Mouse (Mus musculus): ENCODE data around the gene Hagh. TPM values are rescaled to one million over a fixed set of nuclear protein-coding genes. Genes with fewer than 3 reads are reported as not detected.

Hagh gene
- total RNA-seq (2023): 33.1 TPM

DNA sequence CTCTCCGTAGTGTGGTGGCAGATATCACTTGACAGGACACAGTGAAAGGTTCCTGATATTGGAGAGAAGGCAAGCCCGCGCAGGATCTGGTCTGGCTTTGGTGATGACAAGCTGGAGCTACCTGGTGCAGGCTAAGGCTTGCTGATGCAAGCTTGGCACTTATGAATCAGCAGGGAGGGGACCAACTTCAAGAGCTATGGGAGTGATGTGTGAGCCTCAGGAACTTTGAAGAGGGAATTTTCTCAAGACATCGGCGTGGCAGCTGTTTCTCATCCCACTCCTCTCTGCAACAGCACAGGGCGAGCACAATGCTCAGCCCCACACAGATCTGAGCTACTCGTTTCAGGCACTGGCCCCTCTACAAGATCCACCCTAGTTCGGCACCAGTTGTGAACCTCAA lies at the start of gene Hagh:
Gene Hagh, plus strand, starts transcription at position 302 of the 400 bp plus-strand sequence.

DNA sequence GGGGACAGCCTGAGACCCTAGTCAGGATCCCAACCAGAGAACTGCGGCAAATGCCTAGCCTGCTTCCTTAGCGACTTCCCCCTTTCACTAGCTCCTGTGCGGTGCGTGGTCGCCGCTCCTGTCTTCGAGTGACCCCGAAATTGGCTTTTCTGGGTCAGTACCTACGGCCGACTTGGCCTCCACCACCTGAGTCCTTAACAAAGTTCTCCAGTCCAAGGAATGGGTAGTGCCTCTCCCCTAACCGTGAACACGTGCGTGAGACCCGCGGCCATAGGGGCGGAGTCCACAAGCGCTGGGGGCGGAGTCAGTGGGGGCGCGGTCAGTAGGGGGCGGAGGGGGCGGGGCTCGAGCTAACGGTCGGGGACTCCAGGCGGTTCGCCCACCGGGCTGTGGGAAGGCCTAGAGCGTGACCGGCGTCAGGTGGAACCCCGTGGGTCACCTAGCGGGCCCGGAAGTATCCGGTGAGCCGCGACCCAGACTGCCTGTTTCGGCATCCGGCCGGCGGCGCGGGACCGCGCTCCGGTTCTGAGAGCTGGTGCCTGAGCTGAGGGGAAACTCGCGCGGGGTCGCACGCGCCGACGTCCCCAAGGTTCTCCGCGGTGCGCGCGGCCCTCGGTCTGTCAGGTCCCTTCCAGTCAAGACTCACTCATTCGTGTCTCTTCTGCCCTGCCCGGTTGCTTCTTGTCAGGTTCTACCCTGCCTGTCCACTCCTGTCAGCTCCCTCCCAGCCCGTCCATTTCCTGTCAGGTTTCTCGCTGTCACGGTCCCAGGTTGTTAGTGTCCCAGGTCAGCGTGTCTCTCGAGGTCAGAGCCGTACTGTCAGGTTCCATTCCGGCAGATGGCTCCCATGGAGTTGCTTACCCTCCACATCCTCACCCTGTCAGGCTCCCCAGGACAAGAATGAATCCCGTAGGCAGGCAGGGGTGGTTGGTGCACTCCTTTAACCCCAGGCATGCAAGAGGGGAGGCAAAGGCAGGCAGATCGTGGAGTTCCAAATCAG lies 35.7 kb upstream of the Hagh start, which contains the start of gene Meiob:
Gene Meiob, plus strand, starts transcription at position 338 of the 1,000 bp plus-strand sequence.

DNA sequence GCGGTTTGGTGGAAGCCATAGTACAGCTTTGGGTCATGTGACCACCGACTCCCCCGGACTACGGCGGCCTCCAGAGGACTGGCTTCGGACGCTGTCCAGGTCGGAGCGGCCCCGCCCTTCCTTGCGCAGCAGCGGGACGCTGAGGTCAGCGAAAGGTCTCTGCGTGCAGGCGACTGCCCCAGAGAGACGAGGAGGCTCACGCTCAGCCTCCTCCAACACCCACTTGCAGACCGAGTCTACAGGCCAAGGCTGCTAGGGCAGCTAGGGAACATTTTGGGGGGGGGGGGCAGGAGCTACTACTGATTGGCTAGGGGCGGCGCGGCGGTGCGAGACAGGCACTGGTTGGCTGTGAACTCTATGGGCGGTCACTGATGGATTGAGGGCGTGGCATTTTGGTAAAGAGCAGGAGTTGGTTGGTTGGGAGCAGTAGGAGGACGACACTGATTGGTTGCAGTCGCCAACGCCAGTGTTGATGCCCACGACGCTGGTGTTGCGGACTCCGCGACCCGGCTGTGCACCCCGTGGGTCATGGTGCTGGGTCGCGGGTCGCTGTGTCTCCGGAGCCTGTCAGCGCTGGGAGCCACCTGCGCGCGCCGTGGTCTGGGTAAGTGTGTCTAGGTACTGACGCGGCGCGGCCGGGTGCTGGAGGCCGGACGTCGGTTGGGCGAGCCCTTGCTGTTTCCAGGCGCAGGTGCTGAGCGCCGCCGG lies 10.3 kb downstream of the Hagh start, which contains the start of gene Fahd1:
Gene Fahd1, minus strand, starts transcription at position 300 of the 708 bp plus-strand sequence.

DNA sequence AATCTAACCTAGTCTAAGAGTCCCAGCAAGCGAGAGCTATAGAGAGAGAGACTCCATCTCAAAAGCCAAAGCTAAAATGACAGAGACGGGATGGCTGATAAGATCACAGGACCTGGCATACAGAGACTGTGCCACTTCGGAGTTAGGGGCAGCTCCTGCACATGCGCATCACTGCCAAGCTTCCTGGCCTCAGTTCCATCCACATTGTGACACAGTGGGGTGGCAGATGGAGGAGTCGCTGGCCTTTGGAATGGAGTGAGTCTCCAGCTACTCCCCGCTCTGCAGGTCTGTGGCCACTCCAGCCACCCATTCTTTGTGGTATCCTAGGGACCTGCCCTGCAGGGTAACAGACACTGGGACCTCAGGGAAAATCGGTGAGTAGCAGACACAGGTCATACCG lies 25.8 kb downstream of the Hagh start, which contains the start of gene Igfals:
Gene Igfals, plus strand, starts transcription at position 222 of the 400 bp plus-strand sequence.

DNA sequence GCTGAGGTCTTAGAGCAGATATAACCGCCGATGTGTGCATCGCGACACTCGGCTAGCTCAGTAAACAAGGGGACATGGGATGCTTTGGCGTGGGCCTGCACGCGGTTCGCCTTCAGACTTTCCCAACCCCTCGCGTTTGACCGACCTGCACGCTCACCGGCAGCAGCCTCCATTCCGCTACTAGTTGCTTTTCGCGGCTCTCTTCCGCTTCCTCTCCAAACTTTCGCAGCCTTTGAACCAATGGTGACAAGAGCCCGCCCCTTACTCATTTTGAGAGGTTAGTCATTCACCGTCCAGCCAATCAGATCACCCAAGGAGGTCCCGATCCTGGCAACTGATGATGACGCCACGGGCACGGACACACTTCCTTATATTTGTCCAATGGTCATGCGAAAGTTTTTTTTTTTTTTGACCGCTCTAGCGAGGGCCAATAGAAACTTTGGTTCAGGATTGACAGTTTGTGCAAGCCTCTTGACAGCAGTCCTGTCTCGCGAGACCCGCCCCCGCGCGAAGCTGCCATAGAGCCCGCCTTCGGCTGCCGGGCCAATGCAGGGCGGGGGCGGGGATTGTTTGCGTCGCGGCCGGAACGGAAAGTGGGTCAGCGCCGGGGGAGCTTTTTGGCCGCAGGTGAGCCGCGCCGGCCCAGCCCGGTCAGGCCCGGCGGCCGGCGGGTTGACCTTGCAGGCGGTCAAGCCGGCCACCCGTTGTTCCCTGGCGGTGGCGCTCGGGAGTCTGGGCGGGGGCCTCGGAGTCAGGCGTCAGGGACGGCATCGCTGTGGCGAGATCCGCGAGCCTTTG lies 46.4 kb downstream of the Hagh start, which contains the start of the genes Nubp2 and Spsb3:
Gene Nubp2, minus strand, starts transcription at position 216 of the 798 bp plus-strand sequence.
Gene Spsb3, plus strand, starts transcription at position 510 of the 798 bp plus-strand sequence.

DNA sequence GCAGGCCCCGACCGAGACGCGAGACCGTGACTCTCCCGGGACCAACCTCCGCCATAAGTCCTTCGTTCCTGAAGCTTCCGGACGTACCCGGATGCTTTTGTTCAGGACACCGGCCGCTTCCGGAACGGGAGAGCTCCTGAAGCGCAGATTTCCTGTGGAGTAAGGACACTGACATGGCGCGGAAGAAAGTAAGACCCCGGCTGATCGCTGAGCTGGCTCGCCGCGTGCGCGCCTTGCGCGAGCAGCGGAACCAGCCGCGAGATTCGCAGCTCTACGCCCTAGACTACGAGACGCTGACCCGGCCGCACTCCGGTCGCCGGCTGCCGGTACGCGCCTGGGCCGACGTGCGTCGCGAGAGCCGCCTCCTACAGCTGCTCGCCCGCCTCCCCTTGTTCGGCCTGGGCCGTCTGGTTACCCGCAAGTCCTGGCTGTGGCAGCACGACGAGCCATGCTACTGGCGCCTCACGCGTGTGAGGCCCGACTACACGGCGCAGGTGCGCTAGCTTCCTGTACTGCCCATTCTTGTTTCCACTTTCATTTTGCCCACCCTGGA lies 55.1 kb downstream of the Hagh start, which contains the start of the genes Eme2 and Mrps34:
Gene Eme2, minus strand, starts transcription at position 93 of the 553 bp plus-strand sequence.
Gene Mrps34, plus strand, starts transcription at position 122 of the 553 bp plus-strand sequence.

DNA sequence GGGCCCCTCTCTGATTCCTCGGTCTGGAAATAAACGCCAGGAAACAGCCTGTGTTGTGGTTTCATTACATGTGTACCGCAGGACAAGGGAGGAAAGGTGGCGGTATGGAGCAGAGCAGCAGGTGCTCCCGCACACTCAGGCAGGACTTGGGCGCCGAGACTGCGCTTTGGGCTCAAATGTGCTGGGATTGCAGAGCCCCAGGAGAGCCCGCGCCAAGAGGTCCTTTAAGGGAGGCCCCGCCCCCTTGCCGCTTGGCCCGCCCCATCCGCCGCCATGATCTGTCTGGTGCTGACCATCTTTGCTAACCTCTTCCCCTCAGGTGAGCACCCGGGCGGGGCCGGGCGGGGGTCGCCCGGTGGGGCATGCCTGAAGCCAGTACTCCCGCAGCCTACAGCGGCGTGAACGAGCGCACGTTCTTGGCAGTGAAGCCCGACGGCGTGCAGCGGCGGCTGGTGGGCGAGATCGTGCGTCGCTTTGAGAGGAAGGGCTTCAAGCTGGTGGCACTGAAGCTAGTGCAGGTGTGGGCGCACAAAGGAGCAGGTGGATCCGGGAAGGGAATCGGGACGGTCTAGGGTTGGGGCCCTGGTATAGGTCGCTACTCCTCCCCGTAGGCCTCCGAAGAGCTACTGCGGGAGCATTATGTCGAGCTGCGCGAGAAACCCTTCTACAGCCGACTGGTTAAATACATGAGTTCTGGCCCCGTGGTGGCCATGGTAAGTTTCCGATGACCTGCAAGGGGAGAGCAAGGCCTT lies 56.5 kb downstream of the Hagh start, which contains the start of gene Nme3:
Gene Nme3, plus strand, starts transcription at position 260 of the 752 bp plus-strand sequence.

Other genes starting within 250 kb of the Hagh start
- 70.5 TPM for gene Tsc2, start 207.5 kb upstream of the Hagh start, total RNA-seq (2023)
- gene Nthl1, start 207.5 kb upstream of the Hagh start, total RNA-seq (2023): 4.3 TPM
- not detected for gene Slc9a3r2, start 189.8 kb upstream of the Hagh start, total RNA-seq (2023)
- not detected for gene Npw, start 181.7 kb upstream of the Hagh start, total RNA-seq (2023)
- gene Zfp598, start 170.5 kb upstream of the Hagh start, total RNA-seq (2023): 62.1 TPM
- not detected for gene Syngr3, start 150.2 kb upstream of the Hagh start, total RNA-seq (2023)
- 12.7 TPM for gene Gfer, start 144.0 kb upstream of the Hagh start, total RNA-seq (2023)
- 2.0 TPM for gene Noxo1, start 143.9 kb upstream of the Hagh start, total RNA-seq (2023)
- gene Tbl3, start 132.5 kb upstream of the Hagh start, total RNA-seq (2023): 26.6 TPM
- not detected for gene Rnf151, start 122.1 kb upstream of the Hagh start, total RNA-seq (2023)
- 1,667 TPM for gene Rps2, start 122.0 kb upstream of the Hagh start, total RNA-seq (2023)
- 68.1 TPM for gene Ndufb10, start 115.7 kb upstream of the Hagh start, total RNA-seq (2023)
- gene Rpl3l, start 112.3 kb upstream of the Hagh start, total RNA-seq (2023): not detected
- gene Msrb1, start 103.5 kb upstream of the Hagh start, total RNA-seq (2023): 32.5 TPM
- not detected for gene Hs3st6, start 87.2 kb upstream of the Hagh start, total RNA-seq (2023)
- gene Meiob, start 35.9 kb upstream of the Hagh start, total RNA-seq (2023): not detected
- gene Fahd1, start 10.2 kb downstream of the Hagh start, total RNA-seq (2023): 2.0 TPM
- gene Igfals, start 25.9 kb downstream of the Hagh start, total RNA-seq (2023): 0.67 TPM
- 53.6 TPM for gene Nubp2, start 46.2 kb downstream of the Hagh start, total RNA-seq (2023)
- 28.9 TPM for gene Spsb3, start 46.5 kb downstream of the Hagh start, total RNA-seq (2023)
- 66.2 TPM for gene Eme2, start 54.9 kb downstream of the Hagh start, total RNA-seq (2023)
- gene Mrps34, start 55.0 kb downstream of the Hagh start, total RNA-seq (2023): 44.8 TPM
- gene Nme3, start 56.4 kb downstream of the Hagh start, total RNA-seq (2023): 24.0 TPM
- 226 TPM for gene Mapk8ip3, start 96.8 kb downstream of the Hagh start, total RNA-seq (2023)
- 18.5 TPM for gene Jpt2, start 120.5 kb downstream of the Hagh start, total RNA-seq (2023)
- gene Cramp1l, start 175.6 kb downstream of the Hagh start, total RNA-seq (2023): 36.7 TPM
- gene Ift140, start 175.9 kb downstream of the Hagh start, total RNA-seq (2023): 31.4 TPM
- not detected for gene Tmem204, start 243.4 kb downstream of the Hagh start, total RNA-seq (2023)

All from CD8-positive naive resting alpha-beta T cell, adult 57 days (primary cell).